Mouse (Mus musculus) lung, adult 2 months (tissue): ENCODE results near the gene Mfsd12.

Experiments used
- CTCF ChIP-seq: fragments of 200-500 bp; IDR thresholded peaks from 2 replicates; pipeline ENCODE4 v1.5.1; 2011; ENCODE audit warnings: mild to moderate bottlenecking, low read length, control low read depth; ENCODE audit not compliant: insufficient read depth
- POLR2A ChIP-seq: fragments of 200-500 bp; IDR thresholded peaks from 2 replicates; pipeline ENCODE4 v1.6.1; 2011; ENCODE audit warnings: low read depth, mild to moderate bottlenecking, control low read depth, low read length, borderline replicate concordance; ENCODE audit errors: extremely low read depth

GRCm38 (mm10) chr10:81408871-81409291 lies 51.6 kb downstream of the Mfsd12 start:
- TF ChIP-seq CTCF, result peak; percentile 88
- TF ChIP-seq POLR2A, result no peak; the same call in 1 of the 2 replicates
